Comparison of ENCODE assay signal across 10 mouse cellular contexts in the genomic region with DNA sequence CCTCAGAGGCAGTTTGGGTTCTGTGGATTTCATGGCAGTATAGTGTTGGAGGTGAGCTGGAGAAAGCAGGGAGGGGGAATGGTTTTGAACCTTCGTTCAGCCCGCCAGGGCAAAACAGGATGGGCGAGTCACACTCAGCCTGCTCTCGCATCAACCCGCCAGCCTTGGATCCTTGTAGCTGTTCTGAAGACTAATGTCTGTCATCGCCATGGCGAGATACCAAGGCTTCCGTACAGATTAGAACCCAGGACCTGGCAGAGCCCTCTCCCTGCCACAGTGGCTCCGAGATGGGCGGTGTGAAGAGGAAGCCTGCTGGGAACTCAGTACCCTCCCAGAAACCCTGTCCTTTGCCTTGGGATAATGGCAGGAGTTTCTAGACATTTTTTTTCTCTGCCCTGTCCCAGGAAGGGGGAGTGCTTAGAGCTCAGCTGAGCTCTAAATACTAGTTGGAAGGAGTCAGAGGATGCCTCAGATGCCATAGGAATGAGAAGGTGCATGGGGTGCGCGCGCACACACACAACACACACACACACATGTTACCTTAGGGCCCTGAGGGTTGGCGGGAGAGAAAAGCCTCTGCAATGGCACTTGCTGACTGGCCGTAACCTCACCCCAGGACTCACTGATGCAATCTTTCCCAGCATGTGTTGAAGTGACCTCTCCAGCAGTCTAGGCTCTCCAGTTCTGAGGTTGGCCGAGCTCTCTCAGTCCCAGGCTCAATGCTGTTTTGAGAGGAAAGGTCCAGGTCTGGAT. TPM values are rescaled to one million over a fixed set of nuclear protein-coding genes. Genes with fewer than 3 reads are reported as not detected.
A peak's percentile ranks its signal among the peaks of the same experiment; 100 is the strongest.
DNase-seq lines count a peak whose midpoint lies in the region; ATAC-seq and TF ChIP-seq lines count a peak whose summit lies in the region.
"Had no signal": no experiment of that assay in that cellular context is flagged by ENCODE, and none has a peak within 500 bp of the region (broad histone marks: within the 10 kb centered on the region; RNA-seq: fewer than 3 reads in every experiment).

No protein-coding gene starts in this region.

- WGBS in heart, embryonic 12.5 days = 72% methylated on average over 16 of the region's 16 CpGs

- no peak for TF ChIP-seq CTCF in E14TG2a.4 (conservative IDR thresholded peaks at IDR 0.05; ENCODE audit: low read length)
- no peak for TF ChIP-seq CTCF in embryonic fibroblast, embryonic 13.5 days (IDR thresholded peaks at IDR 0.05; ENCODE audit: borderline replicate concordance, insufficient read depth, low read length)

- DNase-seq in heart, adult 18-20 months = no peak
- peak; percentile 74 for DNase-seq in lung, postnatal 25 days (ENCODE audit: low spot score)
- no peak for DNase-seq in embryo, embryonic 10.5 days (ENCODE audit: low spot score)
- DNase-seq in cerebellum, postnatal 4 days (ENCODE audit: low spot score in 2 of 2) = no peak
- DNase-seq: kidney, adult 2 months; thymus, postnatal 25 days had no signal

- H3K27ac ChIP-seq in heart, embryonic 12.5 days (ENCODE audit: poor library complexity, severe bottlenecking) = no peak overlapping the region
- H3K27ac ChIP-seq in embryonic fibroblast, embryonic 13.5 days (ENCODE audit: insufficient read depth, low read length) = peak overlapping the region; percentile 84
- H3K27ac ChIP-seq: embryonic facial prominence, embryonic 13.5 days had no signal

- no peak overlapping the region for H3K4me3 ChIP-seq in heart, embryonic 12.5 days
- peak overlapping the region; percentile 70 for H3K4me3 ChIP-seq in E14TG2a.4 (replicated peaks; ENCODE audit: low read length)
- H3K4me3 ChIP-seq in embryonic fibroblast, embryonic 13.5 days (ENCODE audit: insufficient read depth, low read length) = no peak overlapping the region

- peaks cover 77% of the 10 kb centered on the region for H3K4me1 ChIP-seq in heart, embryonic 12.5 days (replicated peaks)
- H3K4me1 ChIP-seq in E14TG2a.4 (replicated peaks; ENCODE audit: low read depth, low read length) = peaks cover 96% of the 10 kb centered on the region
- peaks cover 19% of the 10 kb centered on the region; the same call in 1 of the 2 replicates for H3K4me1 ChIP-seq in embryonic fibroblast, embryonic 13.5 days (ENCODE audit: control insufficient read depth, insufficient read depth, low read length)

- H3K9me3 ChIP-seq in heart, embryonic 12.5 days (replicated peaks) = no peaks in the 10 kb centered on the region
- H3K9me3 ChIP-seq in E14TG2a.4 (ENCODE audit: low read length) = no peaks in the 10 kb centered on the region
- H3K9me3 ChIP-seq: embryonic facial prominence, embryonic 13.5 days had no signal

- no peak for ATAC-seq in heart, embryonic 12.5 days (ENCODE audit: insufficient number of reproducible peaks, low FRiP score)

- H3K27me3 ChIP-seq in heart, embryonic 12.5 days (replicated peaks) = no peaks in the 10 kb centered on the region
- no peaks in the 10 kb centered on the region for H3K27me3 ChIP-seq in E14TG2a.4 (ENCODE audit: insufficient read depth, low read length)
- H3K27me3 ChIP-seq: embryonic facial prominence, embryonic 13.5 days had no signal

- 0 out of 2 replicates have a peak overlapping the region, but pooled peaks have one; percentile 71 for H3K4me2 ChIP-seq in heart, embryonic 12.5 days

- no peak overlapping the region for H3K9ac ChIP-seq in heart, embryonic 12.5 days

- H3K36me3 ChIP-seq in heart, embryonic 12.5 days = no peaks in the 10 kb centered on the region
- H3K36me3 ChIP-seq in E14TG2a.4 (ENCODE audit: insufficient read depth, low read length) = peaks cover 32% of the 10 kb centered on the region
- H3K36me3 ChIP-seq: embryonic facial prominence, embryonic 13.5 days had no signal

- TF ChIP-seq POLR2A in embryonic fibroblast, embryonic 13.5 days (IDR thresholded peaks at IDR 0.05; ENCODE audit: low read depth, low read length) = 0 out of 2 replicates have a peak, but pooled peaks have one; percentile 12

RNA-seq across cellular contexts. Expression of gene Tnk2, which starts 14.0 kb away (rescaled TPM):
- polyA plus RNA-seq in heart, embryonic 12.5 days (2016; fragmentation: Nextera tagmentation; extraction: Ambion mirVana) = 6.7 and 8.4 TPM in 2 replicates
- 10 to 100 TPM; 20.5 to 22.0 TPM for total RNA-seq in heart, adult 18-20 months (2021)
- 92.4 and 144 TPM in 2 replicates for polyA plus RNA-seq in embryonic fibroblast, embryonic 13.5 days (2011; ENCODE audit: insufficient read length, low read depth, missing spikeins)

RNA-seq across cellular contexts. Expression of gene Tfrc, which starts 49.0 kb away (rescaled TPM):
- 52.5 and 58.2 TPM in 2 replicates for polyA plus RNA-seq in heart, embryonic 12.5 days (2016; fragmentation: Nextera tagmentation; extraction: Ambion mirVana)
- total RNA-seq in heart, adult 18-20 months (2021) = 10 to 100 TPM; 27.1 to 57.1 TPM
- 38.0 and 44.5 TPM in 2 replicates for polyA plus RNA-seq in embryonic fibroblast, embryonic 13.5 days (2011; ENCODE audit: insufficient read length, low read depth, missing spikeins)
